Mouse (Mus musculus): Measurements from ENCODE around the gene Pvrig. TPM values are rescaled to one million over a fixed set of nuclear protein-coding genes. Genes with fewer than 3 reads are reported as not detected.

Gene Pvrig
- polyA plus RNA-seq (2012; rRNA removed) = 0.19 and 0.22 TPM in 2 replicates

DNA sequence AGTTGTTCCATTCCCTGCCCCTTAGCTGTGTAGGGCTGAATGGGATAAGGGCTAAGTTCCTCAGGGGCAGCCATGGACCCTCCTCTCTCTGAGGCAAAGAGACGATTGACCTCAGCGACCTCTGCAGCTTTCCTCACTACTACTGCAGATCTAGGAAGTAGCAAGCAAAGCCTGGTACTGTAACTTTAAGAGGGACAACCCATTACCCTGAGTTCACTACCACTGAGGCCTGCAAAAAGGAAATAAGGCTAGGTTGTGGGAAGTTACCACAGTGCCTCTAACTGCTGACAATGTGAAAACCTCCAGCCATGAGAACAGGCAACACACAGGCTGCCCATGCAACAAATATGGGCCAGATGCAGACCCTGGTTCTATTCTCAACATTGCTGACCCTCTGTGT is at the start of gene Pvrig:
Pvrig (plus strand) TSS at position 301 of the 400 bp plus-strand sequence.

Other genes with a start within 250 kb of the Pvrig start
- 11.9 and 13.3 TPM in 2 replicates for gene Zscan21, start 225.1 kb upstream of the Pvrig start, polyA plus RNA-seq (2012; rRNA removed)
- gene Zfp113, start 186.2 kb upstream of the Pvrig start, polyA plus RNA-seq (2012; rRNA removed) = 2.9 and 3.4 TPM in 2 replicates
- 71.0 and 103 TPM in 2 replicates for gene Cops6, start 180.9 kb upstream of the Pvrig start, polyA plus RNA-seq (2012; rRNA removed)
- 43.5 and 46.7 TPM in 2 replicates for gene Ap4m1, start 170.0 kb upstream of the Pvrig start, polyA plus RNA-seq (2012; rRNA removed)
- 47.9 and 68.6 TPM in 2 replicates for gene Mcm7, start 169.5 kb upstream of the Pvrig start, polyA plus RNA-seq (2012; rRNA removed)
- gene Taf6, start 154.5 kb upstream of the Pvrig start, polyA plus RNA-seq (2012; rRNA removed) = 74.1 and 120 TPM in 2 replicates
- 3.6 and 5.5 TPM in 2 replicates for gene Cnpy4, start 154.5 kb upstream of the Pvrig start, polyA plus RNA-seq (2012; rRNA removed)
- 13.3 and 13.7 TPM in 2 replicates for gene Mblac1, start 147.6 kb upstream of the Pvrig start, polyA plus RNA-seq (2012; rRNA removed)
- gene Nxpe5, start 116.1 kb upstream of the Pvrig start, polyA plus RNA-seq (2012; rRNA removed) = 1.2 and 1.5 TPM in 2 replicates
- gene Lamtor4, start 86.5 kb upstream of the Pvrig start, polyA plus RNA-seq (2012; rRNA removed) = 194 and 210 TPM in 2 replicates
- gene BC037034, start 77.9 kb upstream of the Pvrig start, polyA plus RNA-seq (2012; rRNA removed) = 74.3 and 81.7 TPM in 2 replicates
- 1.1 and 1.8 TPM in 2 replicates for gene Gal3st4, start 69.1 kb upstream of the Pvrig start, polyA plus RNA-seq (2012; rRNA removed)
- not detected in 2 replicates for gene Gm43720, start 62.0 kb upstream of the Pvrig start, polyA plus RNA-seq (2012; rRNA removed)
- 14.6 and 20.1 TPM in 2 replicates for gene Gpc2, start 62.0 kb upstream of the Pvrig start, polyA plus RNA-seq (2012; rRNA removed)
- 1.4 and 2.9 TPM in 2 replicates for gene Stag3, start 61.7 kb upstream of the Pvrig start, polyA plus RNA-seq (2012; rRNA removed)
- gene Zfp157, start 99.5 kb downstream of the Pvrig start, polyA plus RNA-seq (2012; rRNA removed) = 5.4 and 7.7 TPM in 2 replicates
- not detected in 2 replicates for gene 1700123K08Rik, start 222.8 kb downstream of the Pvrig start, polyA plus RNA-seq (2012; rRNA removed)

All from ovary, adult 2 months (tissue).